Mouse (Mus musculus): ENCODE measurements at regions not wholly inside any gene's neighbourhood (a gene's known extent, or its start where the extent isn't known, plus 50 kb on each side); places are given as distances from the start of the nearest gene placed in this dataset.

- Histone ChIP-seq H3K9me3 (ENCODE audit: control insufficient read depth, low read length) (no peaks in the 10 kb centered on the region), H3K9ac (replicated peaks) (no peak overlapping the region), H3K4me3 (ENCODE audit: insufficient read depth in 1 of 2, low read depth in 2 of 2, low read length in 2 of 2) (no peak overlapping the region), H3K4me2 (ENCODE audit: low read depth) (no peak overlapping the region), H3K27ac (no peak overlapping the region), H3K27me3 (ENCODE audit: control insufficient read depth, insufficient read depth, low read length) (no peaks in the 10 kb centered on the region), H3K36me3 (replicated peaks; ENCODE audit: control insufficient read depth, insufficient read depth, low read depth) (no peaks in the 10 kb centered on the region), H3K4me1 (replicated peaks; ENCODE audit: control insufficient read depth in 2 of 2, insufficient read depth in 2 of 2, low read length in 1 of 2) (peaks cover 0 to 6% of the 10 kb centered on the region in 2 experiments; a peak in 2 of 4 replicates)
- ATAC-seq (ENCODE audit: insufficient read depth) (no peak), DNase-seq (ENCODE audit: low read depth in 3 of 3, low spot score in 3 of 3) (no peak)
- TF ChIP-seq EP300 (IDR thresholded peaks at IDR 0.05; ENCODE audit: low read depth) (no peak), CTCF (IDR thresholded peaks at IDR 0.05; ENCODE audit: low read depth) (no peak)
- 59% methylated on average over 16 of the region's 16 CpGs for WGBS (ENCODE audit: insufficient replicate concordance)
Observed at GRCm38 (mm10) chr13:37657248-37657647, 121.0 kb upstream of the Rreb1 start.

GRCm38 (mm10) chr13:37658034-37658433, 120.2 kb upstream of the Rreb1 start:
- TF ChIP-seq CTCF (IDR thresholded peaks at IDR 0.05; ENCODE audit: low read depth) (no peak), EP300 (IDR thresholded peaks at IDR 0.05; ENCODE audit: low read depth) (no peak)
- WGBS (ENCODE audit: insufficient replicate concordance): 1% methylated on average over 2 of the region's 2 CpGs
- DNase-seq (ENCODE audit: low read depth in 3 of 3, low spot score in 3 of 3) (no peak), ATAC-seq (ENCODE audit: insufficient read depth) (no peak)
- Histone ChIP-seq H3K4me2 (ENCODE audit: low read depth) (no peak overlapping the region), H3K36me3 (replicated peaks; ENCODE audit: control insufficient read depth, insufficient read depth, low read depth) (no peaks in the 10 kb centered on the region), H3K27ac (no peak overlapping the region), H3K4me3 (ENCODE audit: insufficient read depth in 1 of 2, low read depth in 2 of 2, low read length in 2 of 2) (no peak overlapping the region), H3K27me3 (ENCODE audit: control insufficient read depth, insufficient read depth, low read length) (no peaks in the 10 kb centered on the region), H3K9ac (replicated peaks) (no peak overlapping the region), H3K4me1 (replicated peaks; ENCODE audit: control insufficient read depth in 2 of 2, insufficient read depth in 2 of 2, low read length in 1 of 2) (peaks cover 0 to 6% of the 10 kb centered on the region in 2 experiments; a peak in 2 of 4 replicates), H3K9me3 (ENCODE audit: control insufficient read depth, low read length) (no peaks in the 10 kb centered on the region)

GRCm38 (mm10) chr13:37658519-37658918, 119.7 kb upstream of the Rreb1 start:
- no peaks in the 10 kb centered on the region for H3K9me3 ChIP-seq (ENCODE audit: control insufficient read depth, low read length)
- H3K4me3 ChIP-seq (ENCODE audit: insufficient read depth in 1 of 2, low read depth in 2 of 2, low read length in 2 of 2): no peak overlapping the region
- ATAC-seq (ENCODE audit: insufficient read depth): no peak
- no peak overlapping the region for H3K9ac ChIP-seq (replicated peaks)
- TF ChIP-seq CTCF (IDR thresholded peaks at IDR 0.05; ENCODE audit: low read depth) (no peak), EP300 (IDR thresholded peaks at IDR 0.05; ENCODE audit: low read depth) (no peak)
- WGBS (ENCODE audit: insufficient replicate concordance): 37% methylated on average over 6 of the region's 6 CpGs
- H3K36me3 ChIP-seq (replicated peaks; ENCODE audit: control insufficient read depth, insufficient read depth, low read depth): no peaks in the 10 kb centered on the region
- no peak for DNase-seq (ENCODE audit: low read depth in 3 of 3, low spot score in 3 of 3)
- H3K4me2 ChIP-seq (ENCODE audit: low read depth): no peak overlapping the region
- peaks cover 0 to 6% of the 10 kb centered on the region in 2 experiments; a peak in 2 of 4 replicates for H3K4me1 ChIP-seq (replicated peaks; ENCODE audit: control insufficient read depth in 2 of 2, insufficient read depth in 2 of 2, low read length in 1 of 2)
- H3K27me3 ChIP-seq (ENCODE audit: control insufficient read depth, insufficient read depth, low read length): no peaks in the 10 kb centered on the region
- no peak overlapping the region for H3K27ac ChIP-seq

GRCm38 (mm10) chr13:37660083-37660482, 118.1 kb upstream of the Rreb1 start:
- no peaks in the 10 kb centered on the region for H3K9me3 ChIP-seq (ENCODE audit: control insufficient read depth, low read length)
- no peak overlapping the region for H3K27ac ChIP-seq
- no peaks in the 10 kb centered on the region for H3K27me3 ChIP-seq (ENCODE audit: control insufficient read depth, insufficient read depth, low read length)
- 37% methylated on average over 4 of the region's 4 CpGs for WGBS (ENCODE audit: insufficient replicate concordance)
- TF ChIP-seq CTCF (IDR thresholded peaks at IDR 0.05; ENCODE audit: low read depth) (no peak), EP300 (IDR thresholded peaks at IDR 0.05; ENCODE audit: low read depth) (no peak)
- no peak for ATAC-seq (ENCODE audit: insufficient read depth)
- H3K4me2 ChIP-seq (ENCODE audit: low read depth): no peak overlapping the region
- H3K36me3 ChIP-seq (replicated peaks; ENCODE audit: control insufficient read depth, insufficient read depth, low read depth): no peaks in the 10 kb centered on the region
- no peak overlapping the region for H3K9ac ChIP-seq (replicated peaks)
- DNase-seq (ENCODE audit: low read depth in 3 of 3, low spot score in 3 of 3): no peak
- no peak overlapping the region for H3K4me3 ChIP-seq (ENCODE audit: insufficient read depth in 1 of 2, low read depth in 2 of 2, low read length in 2 of 2)
- H3K4me1 ChIP-seq (replicated peaks; ENCODE audit: control insufficient read depth in 2 of 2, insufficient read depth in 2 of 2, low read length in 1 of 2): peaks cover 0 to 5% of the 10 kb centered on the region in 2 experiments; a peak in 2 of 4 replicates

- H3K36me3 ChIP-seq (replicated peaks; ENCODE audit: control insufficient read depth, insufficient read depth, low read depth): no peaks in the 10 kb centered on the region
- no peaks in the 10 kb centered on the region for H3K27me3 ChIP-seq (ENCODE audit: control insufficient read depth, insufficient read depth, low read length)
- no peak for ATAC-seq (ENCODE audit: insufficient read depth)
- no peaks in the 10 kb centered on the region for H3K9me3 ChIP-seq (ENCODE audit: control insufficient read depth, low read length)
- no peak overlapping the region for H3K4me3 ChIP-seq (ENCODE audit: insufficient read depth in 1 of 2, low read depth in 2 of 2, low read length in 2 of 2)
- no peak overlapping the region for H3K4me2 ChIP-seq (ENCODE audit: low read depth)
- TF ChIP-seq EP300 (IDR thresholded peaks at IDR 0.05; ENCODE audit: low read depth) (no peak), CTCF (IDR thresholded peaks at IDR 0.05; ENCODE audit: low read depth) (no peak)
- peaks cover 0 to 5% of the 10 kb centered on the region in 2 experiments; a peak in 2 of 4 replicates for H3K4me1 ChIP-seq (replicated peaks; ENCODE audit: control insufficient read depth in 2 of 2, insufficient read depth in 2 of 2, low read length in 1 of 2)
- no peak overlapping the region for H3K27ac ChIP-seq
- no peak for DNase-seq (ENCODE audit: low read depth in 3 of 3, low spot score in 3 of 3)
- no peak overlapping the region for H3K9ac ChIP-seq (replicated peaks)
Observed at GRCm38 (mm10) chr13:37660668-37661067, 117.5 kb upstream of the Rreb1 start.

All from liver, embryonic 14.5 days (tissue).